Mouse (Mus musculus): ENCODE data around the gene Sh3kbp1.

DNA sequence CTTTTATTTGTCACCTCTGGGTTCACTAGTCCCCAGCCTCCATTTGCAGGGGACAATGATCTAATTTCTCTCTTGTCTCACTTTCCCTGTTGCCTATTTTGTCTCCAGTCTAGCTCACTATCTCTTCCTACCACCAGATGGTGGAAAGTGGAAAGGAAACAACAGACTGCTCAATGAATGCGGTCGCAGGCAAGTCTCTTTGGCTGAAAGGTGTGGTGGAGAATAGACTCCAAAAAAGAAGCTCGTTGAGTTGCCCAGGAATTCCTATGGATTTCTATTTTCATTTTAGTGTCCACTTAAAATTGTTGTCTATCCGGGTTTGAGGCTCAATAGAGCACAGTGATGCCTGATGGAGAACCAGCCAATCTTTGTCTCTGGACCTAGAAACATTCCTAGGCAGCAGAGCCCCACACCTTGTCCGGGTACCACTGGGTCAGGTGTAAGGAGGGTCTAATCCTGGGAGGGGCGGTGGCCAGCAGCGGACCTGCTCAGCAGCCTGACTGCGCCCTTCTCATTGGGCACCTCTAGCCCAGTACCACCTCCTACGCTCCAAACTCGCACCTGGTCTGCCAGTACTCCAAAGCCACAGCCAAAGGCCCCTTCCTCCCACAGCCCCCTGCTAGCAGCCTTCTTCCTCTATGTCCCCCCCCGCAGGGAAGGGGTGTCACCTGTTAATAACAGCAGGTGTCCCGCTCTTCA, 715 bp upstream of the Sh3kbp1 start:
- no peak for TF ChIP-seq CTCF (IDR thresholded peaks at IDR 0.05; ENCODE audit: borderline replicate concordance, insufficient read depth, low read length)
- TF ChIP-seq POLR2A (IDR thresholded peaks at IDR 0.05; ENCODE audit: low read depth, low read length), result no peak

All from embryonic fibroblast, embryonic 13.5 days (primary cell).